Mouse (Mus musculus) limb, embryonic 14.5 days (tissue): ENCODE measurements around the gene Nbea. TPM values are rescaled to one million over a fixed set of nuclear protein-coding genes. Genes with fewer than 3 reads are reported as not detected.

Source experiments
- ATAC-seq: fragments of 200-750 bp; cut with Nextera tagmentation; 2 replicates; pipeline ENCODE4 v1.8.0; 2017; ENCODE audit warnings: low read depth, moderate number of reproducible peaks, moderate TSS enrichment; ENCODE audit not compliant: low FRiP score
- DNase-seq: peaks from one replicate; pipeline ENCODE4 v3.0.0-alpha.2; 2015; ENCODE audit warnings: low spot score
- H3K27ac ChIP-seq: fragments of 300-500 bp; sonication (generic); replicated peaks from 2 replicates; pipeline ENCODE4 v1.5.1; 2014; ENCODE audit warnings: low read depth, mild to moderate bottlenecking, low read length, moderate library complexity, mixed read lengths
- H3K27me3 ChIP-seq: fragments of 300-500 bp; sonication (generic); 2 replicates; pipeline ENCODE4 v1.6.1; 2014; ENCODE audit warnings: low read length, mixed read lengths; ENCODE audit not compliant: control insufficient read depth, insufficient read depth
- H3K36me3 ChIP-seq: fragments of 300-500 bp; sonication (generic); 2 replicates; pipeline ENCODE4 v1.6.1; 2014; ENCODE audit warnings: mild to moderate bottlenecking, low read length, moderate library complexity, mixed read lengths; ENCODE audit not compliant: control insufficient read depth, insufficient read depth
- H3K4me1 ChIP-seq: fragments of 300-500 bp; sonication (generic); 2 replicates; pipeline ENCODE4 v1.6.1; 2014; ENCODE audit warnings: antibody characterized with exemption, low read length, mixed read lengths; ENCODE audit not compliant: control insufficient read depth, insufficient read depth
- H3K4me2 ChIP-seq: fragments of 300-500 bp; sonication (generic); replicated peaks from 2 replicates; pipeline ENCODE4 v1.6.1; 2014; ENCODE audit warnings: low read depth, mild to moderate bottlenecking, low read length, moderate library complexity; ENCODE audit not compliant: severe bottlenecking
- H3K4me3 ChIP-seq: fragments of 300-500 bp; sonication (generic); replicated peaks from 2 replicates; pipeline ENCODE4 v1.5.1; 2014; ENCODE audit warnings: low read length
- H3K9ac ChIP-seq: fragments of 300-500 bp; sonication (generic); 2 replicates; pipeline ENCODE4 v1.6.1; 2014; ENCODE audit warnings: mild to moderate bottlenecking, low read depth, low read length, moderate library complexity; ENCODE audit not compliant: severe bottlenecking
- H3K9me3 ChIP-seq: fragments of 300-500 bp; sonication (generic); 2 replicates; pipeline ENCODE4 v1.6.1; 2016; ENCODE audit warnings: low read length; ENCODE audit not compliant: control insufficient read depth
- POLR2A ChIP-seq: fragments of 200-500 bp; IDR thresholded peaks from 2 replicates; pipeline ENCODE4 v1.8.0; 2012; ENCODE audit warnings: inconsistent platforms, mild to moderate bottlenecking, moderate library complexity, borderline replicate concordance; ENCODE audit not compliant: insufficient read depth, insufficient read length; ENCODE audit errors: extremely low read depth
- WGBS: fragments of 180-500 bp; shearing (Covaris S2); extraction: QIAGEN DNeasy Blood & Tissue Kit; methylation state at CpG from one replicate; pipeline ENCODE4 v1.1.7; 2014; 5-methylcytosine and 5-hydroxymethylcytosine counted together
- polyA plus RNA-seq, 2 experiments: library from polyadenylated mRNA; depleted of rRNA in 1 of 2; stranded (reverse) in 1 of 2; unstranded in 1 of 2; fragments of >200 nt; fragmentation: Nextera tagmentation in 1 of 2; extraction: Ambion mirVana in 1 of 2; gene quantifications; 2 replicates each; pipeline versions ENCODE4 v1.2.1 to v1.2.3; 2012 to 2014

The Nbea gene
- polyA plus RNA-seq, 2 experiments: 20.6 to 34.1 TPM

- no peak for TF ChIP-seq POLR2A
- Histone ChIP-seq H3K4me3 (no peak overlapping the region), H3K27me3 (no peaks in the 10 kb centered on the region), H3K9me3 (no peaks in the 10 kb centered on the region), H3K9ac (no peak overlapping the region), H3K4me1 (peaks cover 17% of the 10 kb centered on the region), H3K36me3 (no peaks in the 10 kb centered on the region), H3K27ac (no peak overlapping the region), H3K4me2 (no peak overlapping the region)
- ATAC-seq (no peak), DNase-seq (no peak)
- 50% methylated on average over 7 of the region's 7 CpGs for WGBS
Observed at GRCm38 (mm10) chr3:55793842-55794575, 389.5 kb downstream of the Nbea start.

DNA sequence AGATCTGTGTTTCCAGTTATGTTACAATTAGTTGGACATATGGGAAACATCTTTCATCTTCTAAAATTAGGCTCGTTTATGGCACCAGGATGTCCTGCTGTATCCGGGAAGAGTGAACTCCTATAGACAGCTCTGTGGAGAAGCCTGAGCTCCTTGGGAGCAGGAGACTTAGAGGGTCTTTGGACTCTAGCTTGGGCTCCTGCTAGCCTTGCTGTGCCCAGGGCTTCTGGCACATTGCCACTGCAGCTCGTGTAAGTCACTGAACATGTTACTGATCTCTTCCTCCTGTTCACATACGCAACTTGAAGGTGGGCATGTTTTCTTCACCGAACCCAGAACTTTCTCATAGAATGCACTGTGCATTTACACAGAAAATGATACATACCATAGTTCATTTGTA lies 391.2 kb downstream of the Nbea start:
- Histone ChIP-seq H3K36me3 (no peaks in the 10 kb centered on the region), H3K4me2 (no peak overlapping the region), H3K4me1 (peaks cover 12% of the 10 kb centered on the region), H3K27ac (no peak overlapping the region), H3K9me3 (no peaks in the 10 kb centered on the region), H3K27me3 (no peaks in the 10 kb centered on the region), H3K4me3 (no peak overlapping the region), H3K9ac (no peak overlapping the region)
- ATAC-seq (no peak), DNase-seq (no peak)
- 49% methylated on average over 5 of the region's 5 CpGs for WGBS
- no peak for TF ChIP-seq POLR2A

DNA sequence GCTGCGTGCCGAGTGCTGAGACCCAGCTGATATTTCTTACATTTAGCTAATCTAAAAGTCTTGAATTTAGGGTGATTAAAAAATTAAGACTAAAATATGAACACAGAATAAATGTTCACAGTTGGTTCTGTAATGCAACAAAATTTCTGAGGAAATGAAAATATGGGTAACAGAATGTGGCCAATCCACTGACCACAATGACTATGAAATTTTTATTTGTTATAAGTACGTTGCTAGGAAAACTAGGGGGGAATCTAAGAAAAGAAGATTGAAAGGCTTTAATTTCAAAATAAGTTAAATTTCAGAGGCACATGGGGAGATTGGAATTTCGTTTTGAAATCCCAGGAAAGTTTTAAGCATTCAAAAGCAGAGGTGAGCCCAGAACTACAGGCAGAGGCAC lies 392.9 kb downstream of the Nbea start:
- 75% methylated on average over 4 of the region's 4 CpGs for WGBS
- no peak overlapping the region for H3K27ac ChIP-seq
- DNase-seq (no peak), ATAC-seq (no peak)
- peaks cover 12% of the 10 kb centered on the region for H3K4me1 ChIP-seq
- no peaks in the 10 kb centered on the region for H3K36me3 ChIP-seq
- no peak for TF ChIP-seq POLR2A
- H3K27me3 ChIP-seq: no peaks in the 10 kb centered on the region
- H3K4me3 ChIP-seq: no peak overlapping the region
- no peak overlapping the region for H3K4me2 ChIP-seq
- no peak overlapping the region for H3K9ac ChIP-seq
- no peaks in the 10 kb centered on the region for H3K9me3 ChIP-seq

DNA sequence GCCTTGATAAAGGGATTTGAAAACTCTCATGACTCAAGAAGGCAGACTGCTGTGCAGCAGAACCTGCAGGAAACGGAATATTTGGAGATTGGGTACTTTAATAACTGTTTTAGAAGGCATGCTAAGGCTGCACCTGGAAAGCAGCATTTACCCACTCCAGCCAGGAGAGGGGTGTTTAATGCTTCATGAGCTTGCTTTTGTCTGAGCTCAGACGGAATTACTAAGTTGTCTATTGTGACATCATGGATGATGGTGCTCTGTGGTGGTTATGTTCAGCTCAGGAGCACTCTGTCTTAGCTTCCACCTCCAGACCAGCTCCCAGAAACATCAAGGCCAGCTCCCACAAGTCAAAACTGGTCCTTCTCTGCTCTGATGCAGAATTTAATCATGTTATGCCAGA lies 393.6 kb downstream of the Nbea start:
- DNase-seq: no peak
- Histone ChIP-seq H3K9me3 (no peaks in the 10 kb centered on the region), H3K4me3 (no peak overlapping the region), H3K4me2 (no peak overlapping the region), H3K4me1 (peaks cover 12% of the 10 kb centered on the region), H3K36me3 (no peaks in the 10 kb centered on the region), H3K27me3 (no peaks in the 10 kb centered on the region), H3K9ac (no peak overlapping the region), H3K27ac (no peak overlapping the region)
- 33% methylated on average over 2 of the region's 2 CpGs for WGBS
- no peak for TF ChIP-seq POLR2A
- ATAC-seq: no peak

GRCm38 (mm10) chr3:55788621-55789201 lies 394.8 kb downstream of the Nbea start:
- no peak for ATAC-seq
- no peak for TF ChIP-seq POLR2A
- Histone ChIP-seq H3K9ac (no peak overlapping the region), H3K4me1 (peaks cover 5% of the 10 kb centered on the region), H3K27ac (no peak overlapping the region), H3K36me3 (no peaks in the 10 kb centered on the region), H3K27me3 (no peaks in the 10 kb centered on the region), H3K9me3 (no peaks in the 10 kb centered on the region), H3K4me2 (no peak overlapping the region), H3K4me3 (no peak overlapping the region)
- WGBS: 25% methylated on average over 5 of the region's 5 CpGs
- DNase-seq: no peak
